Mouse (Mus musculus) spleen, postnatal 4 days (tissue): ENCODE data around the gene Cyb5rl.
"Not testable (repeated sequence)": the region's sequence is repeated elsewhere in the genome, so short reads cannot be mapped to it uniquely, and the experiment has no call there.

ENCODE experiments used
- DNase-seq, 2 experiments: peaks; one replicate each; pipeline ENCODE4 v3.0.0; 2022; ENCODE audit warnings: low spot score in 2 of 2

Gene Cyb5rl

DNA sequence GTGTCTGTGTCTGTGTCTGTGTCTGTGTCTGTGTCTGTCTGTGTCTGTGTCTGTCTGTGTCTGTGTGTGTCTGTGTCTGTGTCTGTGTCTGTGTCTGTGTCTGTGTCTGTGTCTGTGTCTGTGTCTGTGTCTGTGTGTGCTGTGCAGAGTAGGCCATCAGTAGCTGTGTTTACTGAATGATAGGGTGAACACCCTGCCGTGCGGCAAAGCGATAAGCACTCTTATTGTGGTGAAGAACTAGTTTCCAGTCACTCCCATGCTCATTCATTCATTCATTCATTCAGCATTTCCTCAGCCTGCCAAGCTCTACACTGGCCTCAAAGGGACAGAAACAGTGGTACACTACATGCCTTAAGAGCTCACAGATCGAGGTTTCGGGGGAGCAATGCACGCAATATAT, 42.4 kb downstream of the Cyb5rl start:
- DNase-seq: not testable (repeated sequence)

DNA sequence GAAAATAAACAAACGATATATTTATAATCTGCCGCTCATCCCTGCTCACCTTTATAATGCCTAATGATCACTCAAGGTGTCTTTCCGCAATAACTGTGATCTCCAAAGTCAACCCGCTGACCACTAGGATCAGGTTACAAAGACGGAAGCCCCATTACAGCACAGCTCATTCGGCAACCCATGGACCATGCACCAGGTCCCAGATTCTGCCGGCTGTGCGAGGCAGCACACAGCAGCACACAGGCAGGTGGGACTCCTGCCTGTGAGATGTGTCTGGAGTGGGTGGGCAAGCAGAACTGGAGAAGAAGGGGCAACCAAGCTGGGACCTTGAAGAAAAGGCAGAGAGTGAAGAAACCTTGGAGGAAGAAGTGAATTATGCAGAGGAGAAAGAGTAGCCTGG, 47.5 kb downstream of the Cyb5rl start:
- DNase-seq: no peak

DNA sequence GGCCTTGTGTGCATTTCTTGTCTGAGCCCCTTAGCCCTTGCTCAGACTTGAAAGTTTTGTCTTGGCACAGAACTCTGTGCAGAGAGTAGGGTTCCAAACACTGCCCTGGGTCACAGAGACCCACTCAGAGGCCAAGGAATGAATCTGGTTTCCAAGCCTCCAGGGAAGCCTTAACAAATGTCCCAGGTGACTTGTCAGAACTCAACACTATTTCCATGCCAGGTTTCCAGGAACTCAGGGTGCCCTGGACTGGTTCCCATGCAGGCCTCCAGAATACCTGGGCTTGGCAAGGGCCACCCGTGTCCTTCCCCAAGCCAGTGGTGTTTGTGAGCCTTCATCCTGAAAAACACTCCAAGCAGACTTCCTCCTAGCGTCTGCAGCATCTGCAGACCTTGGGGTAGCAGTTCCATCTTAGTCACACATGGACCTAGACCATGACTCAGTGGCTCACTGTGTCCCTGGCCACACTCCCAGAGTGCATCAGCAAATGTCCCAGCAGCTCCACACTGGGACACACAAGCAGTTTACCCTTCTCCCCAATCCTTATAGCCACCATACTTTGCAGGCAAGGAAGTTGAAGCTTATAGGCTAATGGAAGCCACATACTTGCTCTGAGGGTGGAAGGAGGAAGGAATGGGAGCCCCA, 51.1 kb downstream of the Cyb5rl start:
- no peak for DNase-seq

DNA sequence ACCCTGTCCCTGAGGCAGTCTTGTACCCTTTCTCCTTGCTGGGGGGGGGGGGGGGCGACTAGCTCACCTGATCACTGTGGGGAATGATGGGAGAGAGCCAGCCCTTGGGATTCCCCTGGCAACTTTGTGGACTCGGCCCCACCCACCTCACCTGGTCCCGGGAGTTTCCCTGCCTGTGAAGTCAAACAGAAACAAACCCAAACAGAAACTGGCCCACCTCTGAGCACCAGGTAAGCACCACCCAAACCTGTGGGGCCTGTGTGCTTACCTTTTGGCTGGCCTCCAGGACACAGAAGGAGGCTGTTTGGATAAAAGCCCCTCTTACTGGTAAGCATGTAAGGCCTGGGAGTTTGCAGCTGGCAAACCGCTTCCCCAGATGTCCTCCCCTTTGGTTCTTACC, 52.3 kb downstream of the Cyb5rl start:
- DNase-seq: no peak

DNA sequence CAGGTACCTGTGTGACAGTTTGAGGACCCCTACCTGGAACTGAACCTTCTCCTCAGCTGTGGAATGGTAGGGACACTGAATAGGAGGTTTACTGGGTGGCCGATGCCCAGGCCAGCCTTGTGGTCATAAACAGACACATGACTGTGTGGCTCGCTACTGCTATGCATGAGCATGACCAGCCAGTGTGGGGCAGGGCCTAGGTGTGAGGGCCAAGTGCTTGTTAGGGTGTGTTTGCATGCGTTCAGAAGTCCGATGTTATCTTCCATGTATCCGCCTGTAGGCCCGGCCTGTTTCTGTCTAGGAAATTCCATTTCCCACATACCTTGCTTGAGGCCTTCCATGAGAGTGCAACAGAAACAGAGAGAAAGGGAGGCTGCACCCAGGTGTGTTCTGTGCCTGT, 53.9 kb downstream of the Cyb5rl start:
- no peak for DNase-seq

DNA sequence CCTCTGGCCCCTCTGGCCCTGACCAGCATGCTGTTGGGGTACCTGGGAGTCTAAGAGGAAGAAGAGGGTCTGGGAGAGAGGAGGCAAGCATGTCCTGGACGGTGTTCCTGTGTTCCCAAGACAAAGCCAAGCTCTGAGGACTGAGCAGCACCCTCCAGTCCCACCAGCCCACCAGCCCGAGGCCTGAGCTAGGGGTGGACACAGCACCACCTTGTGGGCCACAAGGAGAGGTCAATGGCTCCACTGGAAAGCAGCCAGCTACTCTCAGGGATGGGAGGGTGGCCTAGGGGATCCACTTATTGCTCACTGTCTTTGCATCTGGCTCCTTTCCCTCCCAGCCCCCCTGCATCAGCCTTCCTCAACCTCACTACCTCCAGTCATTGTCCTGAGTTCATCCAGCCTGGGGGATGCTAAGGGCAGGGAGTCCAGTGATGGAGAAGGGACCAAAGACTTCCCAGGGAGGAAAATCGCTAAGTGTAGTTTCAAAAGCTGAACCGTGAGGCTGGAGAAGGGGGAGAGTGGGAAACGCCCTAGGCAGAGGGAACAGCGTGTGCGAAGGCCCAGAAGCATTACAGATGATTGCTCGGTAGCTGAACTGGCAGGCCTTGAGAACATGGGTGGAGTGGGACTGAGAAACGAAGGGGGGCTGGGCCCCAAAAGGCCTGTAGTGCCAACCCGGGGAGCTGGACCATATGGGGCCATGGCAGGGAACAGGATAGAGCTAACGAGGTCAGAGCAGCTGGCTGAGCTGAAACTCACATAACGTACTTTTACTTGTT, 54.6 kb downstream of the Cyb5rl start:
- no peak for DNase-seq

DNA sequence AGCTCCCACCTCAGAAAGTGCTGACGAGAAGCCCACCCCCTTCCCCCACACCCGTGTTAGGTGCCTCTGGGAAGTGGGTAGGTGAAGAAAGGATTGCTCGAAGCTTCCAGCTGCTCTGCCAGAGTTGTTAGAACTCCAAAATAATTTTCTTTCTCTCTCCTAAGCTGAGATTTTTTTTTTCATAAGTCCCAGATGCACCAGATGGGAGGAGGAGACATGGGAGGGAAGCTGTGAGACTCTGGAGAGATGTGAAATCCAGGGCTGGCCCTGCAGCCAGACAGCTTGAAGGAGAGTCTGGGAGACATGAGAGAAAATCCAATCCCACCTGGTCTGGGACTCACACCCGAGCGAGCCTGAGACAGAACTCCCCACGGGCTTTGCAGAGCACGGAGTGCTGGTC, 57.6 kb downstream of the Cyb5rl start:
- no peak for DNase-seq

DNA sequence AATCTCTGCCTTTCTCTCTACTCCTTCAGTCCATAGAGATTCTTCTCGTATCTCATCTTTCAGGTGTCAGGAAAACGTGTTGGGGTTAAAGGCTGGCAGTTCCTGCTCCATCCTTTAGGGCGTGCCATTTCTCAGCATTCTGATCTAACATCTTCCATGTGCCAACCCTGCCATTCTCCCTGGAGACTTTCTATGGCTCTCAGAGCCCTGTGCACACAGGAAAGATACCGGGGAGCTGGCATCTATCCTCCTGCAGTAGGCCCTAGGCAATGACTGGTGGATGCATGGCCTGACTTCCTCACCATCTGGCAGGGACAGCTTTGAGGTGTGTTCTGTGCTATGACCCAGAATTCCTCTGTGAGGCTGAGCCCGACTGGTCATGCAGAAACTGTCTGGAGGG, 58.3 kb downstream of the Cyb5rl start:
- DNase-seq: no peak

DNA sequence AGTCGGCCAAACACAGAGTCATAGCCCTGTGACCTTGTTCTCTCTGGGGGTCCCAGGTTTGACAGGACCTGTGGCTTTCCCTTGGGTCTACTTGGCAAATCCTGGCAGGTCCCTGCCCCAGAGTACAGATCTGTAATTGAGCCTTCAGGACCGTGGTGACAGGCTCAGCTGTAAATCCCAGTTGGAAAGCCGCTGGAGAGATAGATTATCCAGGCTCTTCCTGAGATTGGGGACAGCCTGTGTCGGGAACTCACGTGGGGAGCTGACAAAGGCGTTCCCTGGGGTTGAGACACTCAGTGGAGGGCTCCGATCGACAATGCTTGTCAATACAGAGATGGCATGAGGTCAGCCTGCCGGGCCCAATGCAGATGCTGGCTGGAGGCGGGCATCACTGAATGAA, 59.6 kb downstream of the Cyb5rl start:
- no peak for DNase-seq

DNA sequence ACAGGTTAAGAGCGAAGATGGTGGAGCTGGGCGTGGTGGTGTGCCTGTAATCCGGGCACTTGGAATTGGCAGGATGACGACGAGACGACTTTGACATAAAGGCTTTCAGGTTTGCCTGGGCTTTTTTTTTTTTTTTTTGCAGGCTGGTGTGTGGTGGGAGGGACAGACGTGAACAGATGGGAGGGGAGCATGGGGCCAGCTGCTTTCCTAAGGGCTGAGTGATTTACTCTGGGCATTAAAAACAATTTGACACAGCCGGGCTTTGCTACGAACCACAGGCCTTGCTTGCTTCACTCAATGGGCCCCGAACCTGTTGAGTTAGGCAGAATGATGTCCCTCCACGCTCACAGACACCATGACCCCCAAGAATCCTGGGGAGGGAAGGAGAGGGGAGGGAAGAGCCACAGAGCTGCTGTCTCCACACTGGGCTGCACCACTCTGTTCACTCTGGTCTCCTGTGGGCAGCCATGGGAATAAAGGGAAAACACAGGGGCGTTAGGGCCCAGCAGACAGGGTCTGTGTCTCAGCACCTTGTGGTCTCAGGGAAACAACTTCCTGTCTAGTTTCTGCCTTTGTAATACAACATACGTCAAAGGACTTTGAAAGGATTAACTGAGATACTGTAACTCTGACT, 60.2 kb downstream of the Cyb5rl start:
- no peak for DNase-seq

DNA sequence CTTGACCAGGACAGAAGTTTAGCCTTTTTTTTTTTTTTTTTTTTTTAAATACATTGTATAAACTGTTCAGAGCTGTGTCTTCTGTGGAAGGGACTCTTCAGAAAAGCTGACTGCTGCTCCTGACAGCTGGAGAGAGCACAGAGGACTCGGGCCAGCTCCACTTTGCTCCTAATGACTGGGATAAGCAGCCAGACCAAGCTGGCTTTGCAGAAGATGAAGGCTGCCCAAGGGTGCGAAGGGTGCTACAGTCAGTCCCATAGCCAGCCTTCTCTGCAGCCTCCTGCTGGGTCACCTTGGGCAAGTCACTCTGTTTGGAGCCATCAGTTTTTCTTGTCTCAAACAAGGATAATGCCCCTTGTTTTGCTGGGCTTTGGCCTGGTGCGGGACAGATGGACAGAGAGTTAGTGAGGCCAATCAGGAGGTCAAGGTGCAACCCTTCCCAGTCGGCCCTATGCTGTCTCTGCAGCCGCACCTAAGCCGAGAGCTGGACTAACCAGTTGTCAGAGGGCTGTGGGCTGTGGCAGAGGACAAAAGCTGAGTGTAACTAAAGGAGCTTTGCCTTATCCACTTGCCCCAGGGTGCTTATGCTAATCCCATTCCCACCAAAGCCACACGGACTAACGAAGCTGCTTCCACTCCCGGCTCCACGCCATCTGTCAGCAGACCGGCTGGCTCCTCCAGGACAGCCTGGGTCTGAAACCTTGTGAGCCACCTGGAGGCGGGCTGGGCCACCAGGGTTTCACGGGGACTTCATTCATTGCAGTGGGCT, 61.3 kb downstream of the Cyb5rl start:
- no peak for DNase-seq

DNA sequence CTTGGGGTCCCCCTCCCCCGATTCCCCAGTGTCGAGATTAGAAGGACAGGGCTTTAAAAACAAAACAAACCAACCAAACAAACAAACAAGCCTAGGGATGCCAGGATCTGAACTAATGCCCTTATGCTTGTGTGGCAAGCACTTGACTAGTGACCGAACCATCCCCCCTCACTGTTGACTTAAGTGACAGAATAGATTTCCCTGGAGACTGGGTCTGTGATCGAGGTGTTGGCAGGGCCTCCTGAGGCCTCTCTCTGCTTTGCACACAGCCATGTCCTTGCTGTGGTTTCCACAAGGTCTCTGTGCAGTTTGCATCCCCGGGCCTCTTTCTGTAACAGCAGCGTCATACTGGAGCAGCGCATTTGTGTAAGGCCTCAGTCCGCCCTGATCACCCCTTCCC, 62.6 kb downstream of the Cyb5rl start:
- no peak for DNase-seq

DNA sequence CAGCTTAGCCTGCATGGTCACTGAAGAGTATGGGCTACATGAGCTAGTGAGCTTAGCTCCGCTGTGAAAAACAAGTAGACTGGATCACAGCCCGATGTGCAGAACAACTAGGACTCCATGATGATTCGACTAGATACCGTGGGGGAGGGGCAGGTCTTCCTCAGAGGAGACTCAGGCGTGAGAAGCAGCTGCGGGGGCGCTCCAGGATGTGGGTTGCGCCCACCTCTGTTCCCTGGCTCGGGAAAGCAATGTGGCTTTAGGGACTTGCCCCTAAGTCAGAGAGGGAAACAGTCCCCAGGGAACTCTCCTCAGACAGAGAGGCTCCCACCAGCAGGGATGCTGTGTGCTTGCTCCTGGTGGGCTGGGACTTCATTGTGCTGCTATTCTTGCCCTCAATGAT, 63.7 kb downstream of the Cyb5rl start:
- no peak for DNase-seq

DNA sequence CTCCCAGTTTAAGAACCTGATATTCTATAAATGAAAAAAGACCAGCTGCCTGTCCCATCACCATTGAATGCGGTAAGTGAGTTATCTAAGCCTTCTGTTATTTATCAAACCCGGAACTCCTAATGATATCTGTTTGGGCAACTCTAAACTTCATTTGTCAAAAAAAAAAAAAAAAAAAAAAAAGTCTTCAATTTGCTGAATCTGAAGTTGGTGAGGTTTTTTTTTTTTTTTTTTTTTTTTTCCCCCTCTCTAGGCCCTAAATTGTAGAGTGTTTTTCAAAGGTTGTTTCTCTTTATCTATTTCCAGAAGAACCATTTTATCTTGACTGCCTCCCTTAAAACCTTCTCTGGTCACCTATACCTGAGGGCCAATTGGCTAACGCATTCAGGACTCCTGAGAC, 68.1 kb downstream of the Cyb5rl start:
- DNase-seq: no peak

DNA sequence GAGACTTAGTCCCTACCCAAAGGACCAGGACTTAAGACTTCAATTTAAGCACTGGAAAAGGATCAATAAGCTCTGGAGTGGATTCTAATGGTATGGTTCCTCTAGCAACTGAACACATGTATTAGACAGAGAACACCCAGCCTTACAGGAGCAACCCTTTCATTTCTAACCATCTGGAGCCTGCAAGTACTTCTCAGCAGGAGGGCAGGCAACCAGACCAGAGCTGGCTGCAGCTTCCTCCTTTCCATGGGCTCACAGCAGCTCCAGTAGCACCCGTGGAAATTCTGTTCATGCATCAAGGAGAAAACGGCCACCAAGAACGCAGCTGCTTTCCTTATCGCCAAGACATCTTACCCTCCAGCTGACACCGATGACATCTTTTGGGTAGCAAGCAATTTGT, 68.9 kb downstream of the Cyb5rl start:
- DNase-seq: no peak

DNA sequence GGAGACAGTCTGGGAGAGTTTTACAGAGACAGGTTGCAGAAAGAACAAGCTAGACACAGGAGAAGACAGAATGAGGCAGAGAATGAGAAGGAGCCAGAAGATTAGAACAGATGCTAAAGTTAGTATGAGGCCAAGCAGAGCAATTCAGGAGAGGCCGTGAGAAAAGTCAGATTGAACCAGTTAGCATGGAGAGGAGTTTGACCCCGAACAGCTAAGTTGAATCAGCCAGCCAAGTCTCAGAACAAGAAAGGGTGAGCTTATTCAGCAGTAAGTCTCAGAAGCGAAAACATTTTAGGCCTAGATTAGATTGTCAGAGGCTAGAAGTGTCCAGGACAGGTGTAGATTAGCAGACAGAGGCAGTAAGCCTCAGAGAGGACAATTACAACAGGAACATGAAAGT, 69.7 kb downstream of the Cyb5rl start:
- DNase-seq: no peak
